Mouse (Mus musculus) C2C12 (cell line): ENCODE results near the gene Etv6.

Experiments used
- CEBPB ChIP-seq: IDR thresholded peaks from one replicate; pipeline ENCODE4 v1.6.1; 2011; ENCODE audit warnings: low read depth, mild to moderate bottlenecking, control low read depth, moderate library complexity
- CTCF ChIP-seq: IDR thresholded peaks from one replicate; pipeline ENCODE4 v1.5.1; 2011; ENCODE audit not compliant: control insufficient read depth, insufficient read depth, insufficient read length
- MAX ChIP-seq: IDR thresholded peaks from one replicate; pipeline ENCODE4 v1.6.1; 2011; ENCODE audit warnings: mild to moderate bottlenecking, control low read depth

GRCm38 (mm10) chr6:134238455-134238854 lies 203.0 kb downstream of the Etv6 start:
- TF ChIP-seq MAX, result no peak
- no peak for TF ChIP-seq CTCF
- no peak for TF ChIP-seq CEBPB
